Mouse (Mus musculus) CH12.LX (cell line): ENCODE measurements at regions not wholly inside any gene's neighbourhood (a gene's known extent, or its start where the extent isn't known, plus 50 kb on each side); places are given as distances from the start of the nearest gene placed in this dataset.

ENCODE experiments used
- DNase-seq: peaks from one replicate; pipeline ENCODE4 v3.0.0-alpha.2; 2013; ENCODE audit errors: extremely low read depth
- H3K27ac ChIP-seq: 2 replicates; pipeline ENCODE4 v1.5.1; 2012; ENCODE audit warnings: low read depth, mild to moderate bottlenecking, control low read depth, moderate library complexity; ENCODE audit not compliant: insufficient read depth
- H3K27me3 ChIP-seq: replicated peaks from 2 replicates; pipeline ENCODE3; 2012; ENCODE audit warnings: inconsistent platforms
- H3K36me3 ChIP-seq, 2 experiments: replicated peaks in 1 of 2; 2 replicates each; pipeline versions ENCODE3 to v1.6.1; 2012; ENCODE audit warnings: inconsistent platforms in 1 of 2, low read length in 1 of 2, mild to moderate bottlenecking in 1 of 2, mixed read lengths in 1 of 2, moderate library complexity in 1 of 2; ENCODE audit not compliant: control insufficient read depth in 1 of 2, insufficient read depth in 1 of 2
- H3K4me1 ChIP-seq, 2 experiments: 2 replicates each; pipeline ENCODE4 v1.6.1; 2012; ENCODE audit warnings: inconsistent platforms in 1 of 2, moderate library complexity in 1 of 2; ENCODE audit not compliant: insufficient read depth in 2 of 2, control insufficient read depth in 1 of 2
- H3K4me2 ChIP-seq: 2 replicates; pipeline ENCODE4 v1.6.1; 2012; ENCODE audit warnings: low read depth, mild to moderate bottlenecking, control low read depth; ENCODE audit not compliant: poor library complexity, insufficient read depth, severe bottlenecking
- H3K4me3 ChIP-seq, 3 experiments: fragments of 150-350 bp in 1 of 3; sonication (generic) in 1 of 3; replicated peaks in 1 of 3; 2 replicates each; pipeline versions ENCODE3 to v1.5.1; 2011 to 2012; ENCODE audit warnings: low read depth in 2 of 3, low read length in 2 of 3, mild to moderate bottlenecking in 2 of 3, moderate library complexity in 2 of 3, control low read depth in 1 of 3, improper control_type of control experiment in 1 of 3, inconsistent platforms in 1 of 3, mixed read lengths in 1 of 3; ENCODE audit not compliant: poor library complexity in 1 of 3
- H3K79me2 ChIP-seq: replicated peaks from 2 replicates; pipeline ENCODE4 v1.6.1; 2012; ENCODE audit warnings: mild to moderate bottlenecking, moderate library complexity; ENCODE audit not compliant: control insufficient read depth, poor library complexity, insufficient read depth, severe bottlenecking; ENCODE audit errors: extremely low read depth
- H3K9ac ChIP-seq: 2 replicates; pipeline ENCODE4 v1.6.1; 2012; ENCODE audit warnings: low read depth, mild to moderate bottlenecking, control low read depth, moderate library complexity; ENCODE audit not compliant: insufficient read depth
- H3K9me3 ChIP-seq: replicated peaks from 2 replicates; pipeline ENCODE3; 2012; ENCODE audit warnings: low read length, inconsistent platforms, mixed read lengths
- CTCF ChIP-seq, 2 experiments: IDR thresholded peaks in 1 of 2; conservative IDR thresholded peaks in 1 of 2; 2 replicates each; pipeline ENCODE4 v1.5.1; 2011 to 2012; ENCODE audit warnings: low read depth in 2 of 2, low read length in 2 of 2, improper control_type of control experiment in 1 of 2, inconsistent platforms in 1 of 2, mild to moderate bottlenecking in 1 of 2, moderate library complexity in 1 of 2
- E2F4 ChIP-seq: IDR thresholded peaks from 2 replicates; pipeline ENCODE4 v1.6.1; 2011; ENCODE audit warnings: low read depth, low read length, improper control_type of control experiment; ENCODE audit not compliant: insufficient replicate concordance
- EP300 ChIP-seq: IDR thresholded peaks from 2 replicates; pipeline ENCODE4 v1.6.1; 2011; ENCODE audit warnings: low read length, improper control_type of control experiment
- HCFC1 ChIP-seq: IDR thresholded peaks from 2 replicates; pipeline ENCODE4 v1.6.1; 2012; ENCODE audit warnings: low read depth, mild to moderate bottlenecking, inconsistent platforms, low read length, improper control_type of control experiment
- JUN ChIP-seq: IDR thresholded peaks from 2 replicates; pipeline ENCODE4 v1.6.1; 2011; ENCODE audit warnings: low read depth, mild to moderate bottlenecking, low read length, improper control_type of control experiment, moderate library complexity; ENCODE audit not compliant: insufficient read depth
- POLR2AphosphoS2 ChIP-seq: IDR thresholded peaks from 2 replicates; pipeline ENCODE4 v1.6.1; 2011; ENCODE audit warnings: low read depth, low read length, improper control_type of control experiment
- RCOR1 ChIP-seq: conservative IDR thresholded peaks from 2 replicates; pipeline ENCODE4 v1.6.1; 2012; ENCODE audit warnings: low read depth, mild to moderate bottlenecking, inconsistent platforms, low read length, improper control_type of control experiment
- USF2 ChIP-seq: conservative IDR thresholded peaks from 2 replicates; pipeline ENCODE4 v1.6.1; 2011; ENCODE audit warnings: low read depth, low read length, improper control_type of control experiment
- ZMIZ1 ChIP-seq: IDR thresholded peaks from 2 replicates; pipeline ENCODE4 v1.6.1; 2012; ENCODE audit warnings: low read depth, mild to moderate bottlenecking, inconsistent platforms, low read length, improper control_type of control experiment
- ZNF384 ChIP-seq: IDR thresholded peaks from 2 replicates; pipeline ENCODE4 v1.6.1; 2012; ENCODE audit warnings: low read depth, low read length, improper control_type of control experiment, inconsistent platforms
- dilution Hi-C: fragments of 300-500 bp; cut with MboI; formaldehyde crosslinking; loops from 2 replicates; pipeline ENCODE4 v1.14.3; 2020; ENCODE audit warnings: low sequenced_read_pairs; ENCODE audit not compliant: extremely low pct_unique_long_range_greater_than_20kb, extremely low pct_ligation_motif_present
- in situ Hi-C: fragments of 300-500 bp; cut with MboI; formaldehyde crosslinking; loops from 3 replicates; pipeline ENCODE4 v1.14.3; 2019; ENCODE audit warnings: low sequenced_read_pairs, low pct_ligation_motif_present, low pct_unique_long_range_greater_than_20kb, mixed read lengths

DNA sequence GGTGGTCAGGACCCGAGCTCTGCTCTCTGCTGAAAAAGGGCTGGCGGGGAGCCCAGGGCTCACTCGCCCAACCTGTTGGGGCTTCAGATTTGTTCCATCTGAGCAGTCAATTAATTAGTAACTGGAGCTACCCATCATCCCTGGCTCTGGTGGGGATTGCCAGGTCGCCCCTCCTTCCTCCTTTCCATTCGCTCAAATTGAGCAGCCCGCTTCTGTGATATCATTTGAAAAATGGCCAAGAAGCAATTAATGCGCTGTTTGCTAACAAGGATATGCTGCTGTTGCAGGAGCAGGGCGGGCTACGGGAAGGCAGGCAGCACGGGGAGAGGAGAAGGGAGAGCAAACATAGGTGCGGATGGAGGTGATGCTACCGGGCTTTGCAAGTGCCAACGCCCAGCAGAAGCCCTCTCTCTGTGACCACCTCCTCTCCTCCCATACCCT, 76.3 kb upstream of the Pitx1 start:
- Histone ChIP-seq H3K4me2 (no peak overlapping the region), H3K79me2 (no peaks in the 10 kb centered on the region), H3K9ac (no peak overlapping the region), H3K4me1 (no peaks in the 10 kb centered on the region), H3K4me3 (no peak overlapping the region), H3K9me3 (no peaks in the 10 kb centered on the region), H3K36me3 (no peaks in the 10 kb centered on the region), H3K27ac (no peak overlapping the region), H3K27me3 (peaks cover 9% of the 10 kb centered on the region)
- DNase-seq: no peak
- in situ Hi-C loops: no loop called here
- dilution Hi-C loops: no loop called here
- no peak for TF ChIP-seq JUN

GRCm38 (mm10) chr13:55909941-55910340, 73.9 kb upstream of the Pitx1 start:
- in situ Hi-C loops: no loop called here
- Histone ChIP-seq H3K4me3 (no peak overlapping the region), H3K79me2 (no peaks in the 10 kb centered on the region), H3K4me2 (no peak overlapping the region), H3K9ac (no peak overlapping the region), H3K4me1 (peaks cover 0 to under 1% of the 10 kb centered on the region in 2 experiments; a peak in 1 of 4 replicates), H3K27me3 (peaks cover 6% of the 10 kb centered on the region), H3K27ac (no peak overlapping the region), H3K9me3 (no peaks in the 10 kb centered on the region), H3K36me3 (no peaks in the 10 kb centered on the region)
- no peak for DNase-seq
- no peak for TF ChIP-seq EP300
- dilution Hi-C loops: no loop called here

DNA sequence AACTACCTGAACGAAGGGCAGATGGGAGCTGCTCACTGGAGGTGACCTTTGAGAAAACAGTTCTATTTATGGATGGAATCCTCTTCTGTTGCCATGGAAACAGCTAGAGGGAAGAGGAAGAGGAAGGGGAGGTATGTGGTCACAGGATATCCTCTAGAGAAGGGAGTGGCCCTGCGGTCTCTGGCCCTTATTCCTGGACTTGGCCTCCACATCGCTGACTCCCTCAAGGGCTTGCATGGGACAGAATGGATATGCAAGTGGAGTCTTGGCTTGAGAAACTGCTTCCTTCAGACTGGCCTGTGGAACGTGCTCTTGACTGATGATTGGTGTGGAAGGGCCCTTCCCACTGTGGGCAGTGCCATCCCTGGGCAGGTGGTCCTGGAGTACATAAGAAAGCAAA, 68.9 kb upstream of the Pitx1 start:
- dilution Hi-C loops (no loop called here), in situ Hi-C loops (no loop called here)
- peaks cover 5% of the 10 kb centered on the region for H3K27me3 ChIP-seq
- H3K36me3 ChIP-seq: no peaks in the 10 kb centered on the region
- H3K4me3 ChIP-seq: no peak overlapping the region
- no peak overlapping the region for H3K27ac ChIP-seq
- no peaks in the 10 kb centered on the region for H3K79me2 ChIP-seq
- no peak for DNase-seq
- H3K9me3 ChIP-seq: no peaks in the 10 kb centered on the region
- H3K4me2 ChIP-seq: no peak overlapping the region
- H3K9ac ChIP-seq: no peak overlapping the region
- peaks cover 0 to 26% of the 10 kb centered on the region in 2 experiments; a peak in 2 of 4 replicates for H3K4me1 ChIP-seq
- TF ChIP-seq E2F4: no peak
- no peak for TF ChIP-seq JUN
- no peak for TF ChIP-seq HCFC1
- TF ChIP-seq CTCF (conservative IDR thresholded peaks at IDR 0.05 in 1 of 2, IDR thresholded peaks at IDR 0.05 in 1 of 2; ENCODE audit: low read depth in 2 of 2, low read length in 2 of 2): no peak
- TF ChIP-seq USF2: no peak

- Histone ChIP-seq H3K4me1 (peaks cover 0 to 43% of the 10 kb centered on the region in 2 experiments; a peak in 2 of 4 replicates), H3K4me2 (no peak overlapping the region), H3K27ac (no peak overlapping the region), H3K27me3 (peaks cover 4% of the 10 kb centered on the region), H3K36me3 (no peaks in the 10 kb centered on the region), H3K9ac (no peak overlapping the region), H3K79me2 (no peaks in the 10 kb centered on the region), H3K9me3 (no peaks in the 10 kb centered on the region), H3K4me3 (no peak overlapping the region)
- DNase-seq: no peak
- TF ChIP-seq RCOR1 (no peak), ZNF384 (no peak), ZMIZ1 (no peak), POLR2AphosphoS2 (no peak)
- dilution Hi-C loops: no loop called here
- in situ Hi-C loops: no loop called here
Measured at GRCm38 (mm10) chr13:55902255-55902654, 66.3 kb upstream of the Pitx1 start.
